Mouse (Mus musculus): Measurements from ENCODE around the gene Esp4. TPM values are rescaled to one million over a fixed set of nuclear protein-coding genes. Genes with fewer than 3 reads are reported as not detected.
"Not testable (repeated sequence)": the region's sequence is repeated elsewhere in the genome, so short reads cannot be mapped to it uniquely, and the experiment has no call there.

Esp4 gene
- not detected for total RNA-seq (2021)
- long read RNA-seq, experiment 1: 0 reads
- long read RNA-seq, experiment 2: 0 reads

DNA sequence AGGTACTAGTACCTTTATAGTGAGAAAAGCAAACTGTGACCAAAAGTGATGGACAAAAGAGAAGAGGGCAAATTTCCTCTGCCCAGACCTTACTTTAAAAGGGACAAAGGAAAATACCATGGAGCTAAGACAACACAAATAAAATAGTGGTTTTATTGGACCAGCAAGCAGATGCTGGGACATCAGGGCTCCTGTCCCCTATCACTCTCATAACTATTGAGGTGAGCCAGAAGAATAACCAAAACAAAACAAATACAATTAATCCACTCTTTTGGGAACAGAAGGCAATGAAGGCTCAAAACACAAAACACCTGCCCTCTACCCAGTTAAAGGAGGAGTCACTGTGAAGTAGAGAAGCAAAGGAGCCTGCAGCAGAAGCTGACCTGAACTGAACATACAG, at the start of gene Esp4:
TSS of gene Esp4 (plus strand) at position 301 of the 400 bp plus-strand sequence.
- DNase-seq: no peak

- no peak for DNase-seq
Observed at GRCm38 (mm10) chr17:40553470-40553869, 44.9 kb upstream of the Esp4 start.

GRCm38 (mm10) chr17:40561207-40561606, 37.2 kb upstream of the Esp4 start, which contains the start of gene Esp6:
Gene Esp6 (plus strand): TSS chr17:40561507.
- no peak for DNase-seq

- not testable (repeated sequence) for DNase-seq
Observed at GRCm38 (mm10) chr17:40583906-40584305, 14.5 kb upstream of the Esp4 start.

DNA sequence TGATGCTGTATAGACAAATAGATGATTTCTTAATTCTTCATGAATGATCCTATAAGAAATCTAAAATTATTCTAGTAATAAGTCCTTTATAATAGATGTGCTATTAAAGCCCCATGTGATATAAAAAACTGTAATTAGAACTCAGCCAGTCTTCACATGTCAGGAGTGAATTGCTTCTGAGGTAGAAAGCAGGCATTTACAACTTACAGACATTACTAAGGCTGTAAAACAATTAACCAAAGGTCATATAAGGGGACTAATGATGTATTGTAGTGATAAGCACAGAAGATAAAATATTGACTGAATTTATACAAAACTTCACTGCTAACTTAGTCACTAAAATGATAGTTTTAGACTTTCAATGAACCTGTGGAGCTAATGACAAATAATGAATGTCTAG, 7.1 kb upstream of the Esp4 start:
- no peak for DNase-seq

GRCm38 (mm10) chr17:40631775-40632174, 33.4 kb downstream of the Esp4 start, which contains the start of gene Esp3:
Gene Esp3 (plus strand): TSS chr17:40632075.
- DNase-seq: not testable (repeated sequence)

Other genes starting within 250 kb of the Esp4 start
- not detected for gene Esp8, start 78.6 kb upstream of the Esp4 start, total RNA-seq (2021)
- not detected for gene Esp6, start 37.1 kb upstream of the Esp4 start, total RNA-seq (2021)
- gene Esp3, start 33.5 kb downstream of the Esp4 start, total RNA-seq (2021): not detected
- gene Esp1, start 128.5 kb downstream of the Esp4 start, total RNA-seq (2021): not detected
- not detected for gene Crisp2, start 208.4 kb downstream of the Esp4 start, total RNA-seq (2021)
- gene Rhag, start 212.5 kb downstream of the Esp4 start, total RNA-seq (2021): not detected